21 mouse cellular contexts compared by ENCODE assay signal in the genomic region with DNA sequence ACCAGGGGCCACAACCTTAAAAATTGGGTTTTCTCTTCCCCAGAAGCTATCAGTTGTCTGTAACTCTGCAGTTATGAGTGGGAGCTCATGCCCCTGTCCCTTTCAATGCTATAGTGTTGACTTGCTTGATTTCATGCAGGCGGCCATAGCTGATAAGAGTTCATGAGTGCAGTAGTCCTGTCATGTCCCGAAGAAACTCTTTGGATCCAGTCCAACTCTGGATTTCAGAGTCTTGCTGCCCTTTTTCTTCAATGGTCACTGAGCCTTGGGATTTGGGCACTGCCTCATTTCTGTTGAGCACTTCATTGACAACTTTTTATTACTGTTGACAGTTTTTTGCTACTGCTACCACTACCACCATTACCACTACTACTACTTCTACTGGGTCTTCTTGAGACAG. TPM values are rescaled to one million over a fixed set of nuclear protein-coding genes. Genes with fewer than 3 reads are reported as not detected.
DNase-seq lines count a peak whose midpoint lies in the region; ATAC-seq lines count a peak whose summit lies in the region.
"Had no signal": no experiment of that assay in that cellular context is flagged by ENCODE, and none has a peak within 500 bp of the region (broad histone marks: within the 10 kb centered on the region; RNA-seq: fewer than 3 reads in every experiment).

No protein-coding gene starts in this region.

- no peaks in the 10 kb centered on the region for H3K9me3 ChIP-seq in hindbrain, embryonic 15.5 days
- H3K9me3 ChIP-seq in hindbrain, embryonic 11.5 days (ENCODE audit: control insufficient read depth, low read length), result no peaks in the 10 kb centered on the region
- H3K9me3 ChIP-seq in liver, embryonic 13.5 days (replicated peaks), result no peaks in the 10 kb centered on the region
- H3K9me3 ChIP-seq: embryonic facial prominence, embryonic 15.5 days; heart, embryonic 15.5 days had no signal

- WGBS in hindbrain, embryonic 15.5 days, result 80% methylated on average over 2 of the region's 2 CpGs
- 91% methylated on average over 2 of the region's 2 CpGs for WGBS in hindbrain, embryonic 11.5 days
- WGBS in liver, embryonic 13.5 days (ENCODE audit: insufficient replicate concordance), result 20% methylated on average over 2 of the region's 2 CpGs

- H3K4me3 ChIP-seq in hindbrain, embryonic 15.5 days, result no peak overlapping the region
- no peak overlapping the region for H3K4me3 ChIP-seq in hindbrain, embryonic 11.5 days (ENCODE audit: low read depth, low read length)
- H3K4me3 ChIP-seq in liver, embryonic 13.5 days (replicated peaks), result no peak overlapping the region
- H3K4me3 ChIP-seq: embryonic facial prominence, embryonic 15.5 days; erythroblast, embryonic 14.5 days; gastrocnemius, adult 2 months; heart, embryonic 15.5 days had no signal

- peaks cover 12% of the 10 kb centered on the region for H3K36me3 ChIP-seq in hindbrain, embryonic 15.5 days
- H3K36me3 ChIP-seq in hindbrain, embryonic 11.5 days (ENCODE audit: control insufficient read depth, insufficient read depth, low read length), result no peaks in the 10 kb centered on the region
- peaks cover 7% of the 10 kb centered on the region for H3K36me3 ChIP-seq in liver, embryonic 13.5 days
- H3K36me3 ChIP-seq: embryonic facial prominence, embryonic 15.5 days; heart, embryonic 15.5 days had no signal

- H3K27me3 ChIP-seq in hindbrain, embryonic 15.5 days, result no peaks in the 10 kb centered on the region
- H3K27me3 ChIP-seq in hindbrain, embryonic 11.5 days (ENCODE audit: control insufficient read depth, insufficient read depth, low read length), result no peaks in the 10 kb centered on the region
- H3K27me3 ChIP-seq in liver, embryonic 13.5 days, result no peaks in the 10 kb centered on the region
- H3K27me3 ChIP-seq: CH12.LX; embryonic facial prominence, embryonic 15.5 days; heart, embryonic 15.5 days had no signal

- peaks cover 26% of the 10 kb centered on the region for H3K4me1 ChIP-seq in hindbrain, embryonic 15.5 days (replicated peaks)
- no peaks in the 10 kb centered on the region for H3K4me1 ChIP-seq in hindbrain, embryonic 11.5 days (replicated peaks; ENCODE audit: control insufficient read depth, insufficient read depth, low read length)
- peaks cover 48% of the 10 kb centered on the region for H3K4me1 ChIP-seq in liver, embryonic 13.5 days (replicated peaks)
- H3K4me1 ChIP-seq: embryonic facial prominence, embryonic 15.5 days had no signal

- no peak overlapping the region for H3K9ac ChIP-seq in hindbrain, embryonic 15.5 days
- H3K9ac ChIP-seq in hindbrain, embryonic 11.5 days (ENCODE audit: low read depth, low read length), result no peak overlapping the region
- peak overlapping the region; percentile 9; the same call in 1 of the 2 replicates for H3K9ac ChIP-seq in liver, embryonic 13.5 days
- H3K9ac ChIP-seq: embryonic facial prominence, embryonic 15.5 days; heart, embryonic 15.5 days had no signal

- H3K27ac ChIP-seq in hindbrain, embryonic 15.5 days (replicated peaks), result no peak overlapping the region
- no peak overlapping the region for H3K27ac ChIP-seq in hindbrain, embryonic 11.5 days (ENCODE audit: low read depth, low read length)
- peak overlapping the region; percentile 10; the same call in 1 of the 2 replicates for H3K27ac ChIP-seq in liver, embryonic 13.5 days
- H3K27ac ChIP-seq: embryonic facial prominence, embryonic 15.5 days; forebrain, embryonic 10.5 days; gastrocnemius, adult 2 months; heart, embryonic 15.5 days had no signal

- 0 out of 2 replicates have a peak overlapping the region, but pooled peaks have one; percentile 70 for H3K4me2 ChIP-seq in hindbrain, embryonic 15.5 days
- no peak overlapping the region for H3K4me2 ChIP-seq in hindbrain, embryonic 11.5 days (replicated peaks; ENCODE audit: low read depth, low read length)
- peak overlapping the region; percentile 26; the same call in 1 of the 2 replicates for H3K4me2 ChIP-seq in liver, embryonic 13.5 days
- H3K4me2 ChIP-seq: embryonic facial prominence, embryonic 15.5 days; heart, embryonic 15.5 days had no signal

- ATAC-seq in hindbrain, embryonic 15.5 days (ENCODE audit: low FRiP score, low read depth), result no peak
- no peak for ATAC-seq in hindbrain, embryonic 11.5 days (ENCODE audit: low FRiP score)
- no peak for ATAC-seq in liver, embryonic 13.5 days (ENCODE audit: low read depth)
- ATAC-seq: forebrain, embryonic 14.5 days; hindbrain, embryonic 16.5 days had no signal

- DNase-seq in hindbrain, embryonic 11.5 days (ENCODE audit: low spot score), result no peak
- DNase-seq in adipocyte (ENCODE audit: low spot score), result peak; percentile 52
- DNase-seq in liver, embryonic 13.5 days, result no peak
- DNase-seq in natural killer cell, adult 2 months (ENCODE audit: low spot score in 2 of 2), result no peak
- no peak for DNase-seq in thymus, postnatal 14 days
- DNase-seq: adrenal gland, adult 8-10 months; adrenal gland, postnatal 36 days; cerebellum, postnatal 10 days; embryo, embryonic 11 days; gastrocnemius, adult 2 months; gastrocnemius, postnatal 36 days; heart, adult 11 months; heart, postnatal 14 days had no signal

RNA-seq across cellular contexts. Expression of gene Zfp398, which starts 2.2 kb away (rescaled TPM):
- 18.5 and 18.7 TPM in 2 replicates for polyA plus RNA-seq in hindbrain, embryonic 15.5 days (2015; fragmentation: Nextera tagmentation; extraction: Ambion mirVana)
- 9.1 and 13.8 TPM in 2 replicates for polyA plus RNA-seq in hindbrain, embryonic 11.5 days (2014; fragmentation: Nextera tagmentation; extraction: Ambion mirVana)
- polyA plus RNA-seq in liver, embryonic 13.5 days (2015; fragmentation: Nextera tagmentation; extraction: Ambion mirVana), result 2.2 TPM in 2 replicates

RNA-seq across cellular contexts. Expression of gene Zfp786, which starts 7.0 kb away (rescaled TPM):
- 14.7 and 15.3 TPM in 2 replicates for polyA plus RNA-seq in hindbrain, embryonic 15.5 days (2015; fragmentation: Nextera tagmentation; extraction: Ambion mirVana)
- polyA plus RNA-seq in hindbrain, embryonic 11.5 days (2014; fragmentation: Nextera tagmentation; extraction: Ambion mirVana), result 6.6 and 6.9 TPM in 2 replicates
- 0.61 and 0.70 TPM in 2 replicates for polyA plus RNA-seq in liver, embryonic 13.5 days (2015; fragmentation: Nextera tagmentation; extraction: Ambion mirVana)
- polyA plus RNA-seq: erythroblast, embryonic 14.5 days had no signal

RNA-seq across cellular contexts. Expression of gene Pdia4, which starts 24.4 kb away (rescaled TPM):
- polyA plus RNA-seq in hindbrain, embryonic 15.5 days (2015; fragmentation: Nextera tagmentation; extraction: Ambion mirVana), result 150 and 163 TPM in 2 replicates
- polyA plus RNA-seq in hindbrain, embryonic 11.5 days (2014; fragmentation: Nextera tagmentation; extraction: Ambion mirVana), result 282 and 285 TPM in 2 replicates
- polyA plus RNA-seq in liver, embryonic 13.5 days (2015; fragmentation: Nextera tagmentation; extraction: Ambion mirVana), result 117 and 141 TPM in 2 replicates

RNA-seq across cellular contexts. Expression of gene Zfp282, which starts 39.4 kb away (rescaled TPM):
- 23.9 and 26.2 TPM in 2 replicates for polyA plus RNA-seq in hindbrain, embryonic 15.5 days (2015; fragmentation: Nextera tagmentation; extraction: Ambion mirVana)
- 13.1 and 13.2 TPM in 2 replicates for polyA plus RNA-seq in hindbrain, embryonic 11.5 days (2014; fragmentation: Nextera tagmentation; extraction: Ambion mirVana)
- polyA plus RNA-seq in liver, embryonic 13.5 days (2015; fragmentation: Nextera tagmentation; extraction: Ambion mirVana), result 3.1 and 3.8 TPM in 2 replicates
